Mouse (Mus musculus): ENCODE results near the gene Snx29.

DNA sequence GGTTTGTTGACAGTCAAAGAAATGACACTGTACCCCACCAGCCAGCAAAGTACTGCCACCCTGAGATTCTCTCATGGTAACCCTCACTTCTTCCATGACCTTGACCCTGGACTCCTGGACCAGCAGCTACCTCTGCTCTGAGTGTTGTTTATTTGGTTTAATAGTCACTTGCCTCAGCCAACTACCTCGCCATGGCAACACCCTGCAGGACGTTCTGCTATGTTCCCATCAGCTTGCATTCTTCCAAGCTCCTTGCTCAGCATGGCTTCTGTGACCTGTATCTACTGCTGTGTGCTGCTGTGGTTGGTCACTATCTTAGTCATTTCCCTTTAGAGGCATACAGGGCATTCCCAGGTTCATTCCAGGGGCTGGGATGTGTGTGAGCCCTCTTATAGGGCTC is 266.6 kb downstream of the Snx29 start:
- TF ChIP-seq CTCF (IDR thresholded peaks at IDR 0.05; ENCODE audit: control insufficient read depth, insufficient read depth, low read length): no peak
- TF ChIP-seq POLR2A (IDR thresholded peaks at IDR 0.05; ENCODE audit: borderline replicate concordance, control insufficient read depth, low read depth, low read length): no peak
